Comparison of ENCODE assay signal across 16 mouse cellular contexts in the genomic region with DNA sequence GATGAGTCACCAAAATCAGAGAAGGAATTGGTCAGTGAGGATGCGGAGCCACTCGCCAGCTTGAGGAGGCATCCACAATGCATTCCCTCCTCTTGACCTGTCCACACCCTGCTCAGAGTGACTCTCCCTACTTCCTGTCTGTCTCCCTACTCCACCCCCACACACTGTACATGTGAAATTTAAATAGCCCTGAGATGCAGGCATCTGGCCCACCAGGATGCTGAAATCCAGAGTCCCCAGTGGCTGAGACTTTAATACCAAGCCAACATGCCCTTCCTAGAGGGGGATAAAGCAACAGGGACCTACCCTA.
A peak's percentile ranks its signal among the peaks of the same experiment; 100 is the strongest.
DNase-seq lines count a peak whose midpoint lies in the region; ATAC-seq lines count a peak whose summit lies in the region.
"Had no signal": no experiment of that assay in that cellular context is flagged by ENCODE, and none has a peak within 500 bp of the region (broad histone marks: within the 10 kb centered on the region; RNA-seq: fewer than 3 reads in every experiment).

No protein-coding gene starts in this region.

- peak overlapping the region; percentile 3 for H3K27ac ChIP-seq in hindbrain, embryonic 10.5 days
- H3K27ac ChIP-seq in hindbrain, embryonic 14.5 days, result no peak overlapping the region
- H3K27ac ChIP-seq in embryonic facial prominence, embryonic 10.5 days (replicated peaks), result peak overlapping the region; percentile 57; the same call in 1 of the 2 replicates
- H3K27ac ChIP-seq: limb, embryonic 13.5 days had no signal

- H3K4me2 ChIP-seq in hindbrain, embryonic 14.5 days (replicated peaks), result no peak overlapping the region
- H3K4me2 ChIP-seq: limb, embryonic 13.5 days had no signal

- no peaks in the 10 kb centered on the region for H3K27me3 ChIP-seq in hindbrain, embryonic 10.5 days (ENCODE audit: insufficient read depth, poor library complexity, severe bottlenecking)
- no peaks in the 10 kb centered on the region for H3K27me3 ChIP-seq in hindbrain, embryonic 14.5 days (ENCODE audit: control insufficient read depth, insufficient read depth, low read length)
- no peaks in the 10 kb centered on the region for H3K27me3 ChIP-seq in embryonic facial prominence, embryonic 10.5 days (replicated peaks; ENCODE audit: low read depth, poor library complexity, severe bottlenecking)
- H3K27me3 ChIP-seq: limb, embryonic 13.5 days had no signal

- no peaks in the 10 kb centered on the region for H3K9me3 ChIP-seq in hindbrain, embryonic 10.5 days
- no peaks in the 10 kb centered on the region for H3K9me3 ChIP-seq in hindbrain, embryonic 14.5 days (ENCODE audit: control insufficient read depth, low read length)
- no peaks in the 10 kb centered on the region for H3K9me3 ChIP-seq in embryonic facial prominence, embryonic 10.5 days
- H3K9me3 ChIP-seq: limb, embryonic 13.5 days had no signal

- no peak overlapping the region for H3K9ac ChIP-seq in hindbrain, embryonic 14.5 days
- H3K9ac ChIP-seq: limb, embryonic 13.5 days had no signal

- H3K36me3 ChIP-seq in hindbrain, embryonic 10.5 days, result no peaks in the 10 kb centered on the region
- H3K36me3 ChIP-seq in hindbrain, embryonic 14.5 days (replicated peaks; ENCODE audit: control insufficient read depth, insufficient read depth), result no peaks in the 10 kb centered on the region
- no peaks in the 10 kb centered on the region for H3K36me3 ChIP-seq in embryonic facial prominence, embryonic 10.5 days (replicated peaks)
- H3K36me3 ChIP-seq: limb, embryonic 13.5 days had no signal

- 14% methylated on average over 2 of the region's 2 CpGs for WGBS in hindbrain, embryonic 10.5 days
- WGBS in hindbrain, embryonic 14.5 days, result 32% methylated on average over 2 of the region's 2 CpGs
- 43% methylated on average over 2 of the region's 2 CpGs for WGBS in embryonic facial prominence, embryonic 10.5 days

- H3K4me1 ChIP-seq in hindbrain, embryonic 10.5 days (replicated peaks), result peaks cover 32% of the 10 kb centered on the region
- peaks cover 5% of the 10 kb centered on the region; the same call in 1 of the 2 replicates for H3K4me1 ChIP-seq in hindbrain, embryonic 14.5 days (replicated peaks; ENCODE audit: control insufficient read depth, insufficient read depth, low read length)
- H3K4me1 ChIP-seq in embryonic facial prominence, embryonic 10.5 days, result peaks cover 33% of the 10 kb centered on the region
- H3K4me1 ChIP-seq: limb, embryonic 13.5 days; megakaryocyte, embryonic 14.5 days had no signal

- no peak for ATAC-seq in hindbrain, embryonic 14.5 days (ENCODE audit: low FRiP score)
- ATAC-seq in monocyte, adult 5-6 weeks (replicated peaks; ENCODE audit: insufficient number of reproducible peaks, low FRiP score, low TSS enrichment, poor library complexity, severe bottlenecking), result no peak

- H3K4me3 ChIP-seq in hindbrain, embryonic 10.5 days, result no peak overlapping the region
- no peak overlapping the region for H3K4me3 ChIP-seq in hindbrain, embryonic 14.5 days (replicated peaks; ENCODE audit: low read length)
- H3K4me3 ChIP-seq in embryonic facial prominence, embryonic 10.5 days, result no peak overlapping the region
- H3K4me3 ChIP-seq: erythroblast, embryonic 14.5 days; limb, embryonic 13.5 days; megakaryocyte, embryonic 14.5 days had no signal

- DNase-seq in hindbrain, embryonic 10.5 days (ENCODE audit: low spot score), result no peak
- no peak for DNase-seq in hindbrain, embryonic 14.5 days (ENCODE audit: low spot score)
- peak; percentile 47 for DNase-seq in ES-CJ7 (ENCODE audit: low read depth, low spot score)
- DNase-seq in embryonic facial prominence, embryonic 10.5 days (ENCODE audit: low spot score), result no peak
- DNase-seq in kidney, postnatal 4 days, result peak; percentile 14 to 32
- DNase-seq in ovary, postnatal 10 days (ENCODE audit: low spot score), result no peak
- no peak for DNase-seq in urinary bladder, adult 18-20 months (ENCODE audit: low spot score in 2 of 2)
- DNase-seq: adrenal gland, adult 8-10 months; cerebellum, adult 8-10 months; gastrocnemius, postnatal 14 days; spleen, adult 18-20 months; thymus, adult 2 months had no signal

Comparison
In these comparisons a context has a peak if more than half of its experiments do, and no peak if none do; other contexts are left out.
1. DNase-seq: peak in ES-CJ7 (single experiment) and kidney, postnatal 4 days (2 of 2); none in hindbrain, embryonic 10.5 days (single experiment), hindbrain, embryonic 14.5 days (single experiment), embryonic facial prominence, embryonic 10.5 days (single experiment), ovary, postnatal 10 days (single experiment) and urinary bladder, adult 18-20 months (0 of 2).